Mouse (Mus musculus) myocyte (in vitro differentiated cells): ENCODE data around the gene Sfxn1.

Experiments used
- TCF12 ChIP-seq: IDR thresholded peaks from one replicate; pipeline ENCODE4 v1.6.1; 2011; ENCODE audit warnings: mild to moderate bottlenecking, control low read depth; ENCODE audit not compliant: poor library complexity, insufficient read depth, severe bottlenecking
- USF1 ChIP-seq: IDR thresholded peaks from one replicate; pipeline ENCODE4 v1.6.1; 2011; ENCODE audit warnings: low read depth, mild to moderate bottlenecking, control low read depth, moderate library complexity

- TF ChIP-seq TCF12 (no peak), USF1 (no peak)
These were observed 26.1 kb downstream of the Sfxn1 start for GRCm38 (mm10) chr13:54097797-54098196.
